Mouse (Mus musculus): ENCODE results near the gene Krtap3-3.

GRCm38 (mm10) chr11:99590981-99591380 is 40.3 kb upstream of the Krtap3-3 start, which contains the start of gene Krtap1-3:
- no peak for TF ChIP-seq POLR2A (IDR thresholded peaks at IDR 0.05; ENCODE audit: borderline replicate concordance, extremely low read depth, insufficient read depth, insufficient read length, poor library complexity, severe bottlenecking)
- TF ChIP-seq CTCF (IDR thresholded peaks at IDR 0.05; ENCODE audit: borderline replicate concordance, extremely low read depth, insufficient read depth, insufficient read length) = no peak
